Mouse (Mus musculus) kidney, adult 2 months (tissue): ENCODE measurements around the gene Rpl38.

Experiments
- CTCF ChIP-seq: fragments of 200-500 bp; conservative IDR thresholded peaks from 2 replicates; pipeline ENCODE4 v1.5.1; 2011; ENCODE audit warnings: low read depth, mild to moderate bottlenecking, control low read depth, low read length, moderate library complexity, mixed read lengths; ENCODE audit not compliant: insufficient read depth, insufficient read length
- POLR2A ChIP-seq: fragments of 200-500 bp; IDR thresholded peaks from one replicate; pipeline ENCODE4 v1.6.1; 2011; ENCODE audit warnings: low read depth, low read length, control low read depth

- no peak for TF ChIP-seq CTCF
- TF ChIP-seq POLR2A: no peak
Measured at GRCm38 (mm10) chr11:114702996-114703361, 34.7 kb downstream of the Rpl38 start.
